In genomic region chrX:48455018-48455417, GRCm38 (mm10) we compare ENCODE assay signal across 7 mouse cellular contexts. TPM values are rescaled to one million over a fixed set of nuclear protein-coding genes. Genes with fewer than 3 reads are reported as not detected.
DNase-seq lines count a peak whose midpoint lies in the region; TF ChIP-seq lines count a peak whose summit lies in the region.

No protein-coding gene starts in this region.

- peak; percentile 42 for DNase-seq in kidney, postnatal 10 days
- DNase-seq in kidney, adult 2 months, result no peak
- peak; percentile 44 for DNase-seq in NIH3T3 (ENCODE audit: low read depth)
- peak; percentile 16 for DNase-seq in heart, postnatal 14 days
- no peak for DNase-seq in layer of hippocampus, postnatal 25 days (ENCODE audit: extremely low spot score in 1 of 2, low spot score in 1 of 2)
- DNase-seq in cerebellum, postnatal 14 days, result no peak

- no peak overlapping the region for H3K4me3 ChIP-seq in kidney, adult 2 months (ENCODE audit: insufficient read depth, low read depth, low read length)
- peak overlapping the region; percentile 99 for H3K4me3 ChIP-seq in small intestine, adult 2 months (ENCODE audit: low read depth, low read length)

- no peak for TF ChIP-seq CTCF in kidney, adult 2 months (conservative IDR thresholded peaks at IDR 0.05; ENCODE audit: insufficient read depth, insufficient read length, low read depth, low read length)
- no peak for TF ChIP-seq CTCF in small intestine, adult 2 months (IDR thresholded peaks at IDR 0.05; ENCODE audit: extremely low read depth, insufficient read length, insufficient replicate concordance, low read depth, low read length)

- no peaks in the 10 kb centered on the region for H3K4me1 ChIP-seq in kidney, adult 2 months (ENCODE audit: control insufficient read depth, insufficient read depth, low read length)
- H3K4me1 ChIP-seq in small intestine, adult 2 months (ENCODE audit: control insufficient read depth, insufficient read depth, insufficient read length, low read length), result peaks cover 12% of the 10 kb centered on the region; the same call in 1 of the 2 replicates

- TF ChIP-seq POLR2A in kidney, adult 2 months (IDR thresholded peaks at IDR 0.05; ENCODE audit: low read depth, low read length), result no peak
- TF ChIP-seq POLR2A in small intestine, adult 2 months (IDR thresholded peaks at IDR 0.05; ENCODE audit: low read depth, low read length), result no peak

- no peaks in the 10 kb centered on the region for H3K36me3 ChIP-seq in kidney, adult 2 months (ENCODE audit: control insufficient read depth, insufficient read depth, low read length)
- H3K36me3 ChIP-seq in small intestine, adult 2 months (ENCODE audit: control insufficient read depth, insufficient read depth, low read length), result no peaks in the 10 kb centered on the region

- WGBS in kidney, adult 2 months, result 24% methylated on average over 9 of the region's 9 CpGs
- 20% methylated on average over 9 of the region's 9 CpGs for WGBS in small intestine, adult 2 months

- intact Hi-C loops in heart, postnatal 14 days (cut with DNase I), result no loop called here

- H3K27ac ChIP-seq in kidney, adult 2 months (ENCODE audit: insufficient read depth, low read depth, low read length), result no peak overlapping the region
- no peak overlapping the region for H3K27ac ChIP-seq in small intestine, adult 2 months (ENCODE audit: insufficient read depth, low read depth, low read length)

- H3K27me3 ChIP-seq in kidney, adult 2 months (replicated peaks; ENCODE audit: control insufficient read depth, insufficient read depth, low read length), result no peaks in the 10 kb centered on the region; the same call in 1 of the 2 replicates
- no peaks in the 10 kb centered on the region for H3K27me3 ChIP-seq in small intestine, adult 2 months (ENCODE audit: control insufficient read depth, insufficient read depth, low read length)

RNA-seq across cellular contexts. Expression of gene Elf4, which starts 7.9 kb away (rescaled TPM):
- 3.6 and 5.3 TPM in 2 replicates for polyA plus RNA-seq in kidney, adult 2 months (2012; rRNA removed)
- 10 to 100 TPM in 1 of 2 experiments, 1 to 10 TPM in 1; 8.4 to 12.3 TPM for total RNA-seq in heart, postnatal 14 days (2021)
- polyA plus RNA-seq in small intestine, adult 2 months (2012; rRNA removed), result 12.3 and 36.8 TPM in 2 replicates
- total RNA-seq in layer of hippocampus, postnatal 25 days (2021), result under 1 TPM; 0.47 to 0.73 TPM

RNA-seq across cellular contexts. Expression of gene Aifm1, which starts 58.3 kb away (rescaled TPM):
- polyA plus RNA-seq in kidney, adult 2 months (2012; rRNA removed), result 49.5 and 69.9 TPM in 2 replicates
- 100 to 1,000 TPM in 1 of 2 experiments, 10 to 100 TPM in 1; 91.4 to 105 TPM for total RNA-seq in heart, postnatal 14 days (2021)
- 6.5 and 11.5 TPM in 2 replicates for polyA plus RNA-seq in small intestine, adult 2 months (2012; rRNA removed)
- 10 to 100 TPM; 27.6 to 28.7 TPM for total RNA-seq in layer of hippocampus, postnatal 25 days (2021)

Comparison
In these comparisons a context has a peak if more than half of its experiments do, and no peak if none do; other contexts are left out.
1. DNase-seq: peak in kidney, postnatal 10 days (single experiment), NIH3T3 (single experiment) and heart, postnatal 14 days (2 of 2); none in kidney, adult 2 months (single experiment), layer of hippocampus, postnatal 25 days (0 of 2) and cerebellum, postnatal 14 days (0 of 2).
2. RNA of gene Elf4, which starts 7.9 kb away (total RNA-seq): 8.4 to 12.3 TPM in heart, postnatal 14 days; 0.47 to 0.73 TPM in layer of hippocampus, postnatal 25 days; every median in the first group is over 4 times any median in the second.